Comparison of ENCODE assay signal across 8 mouse cellular contexts in the genomic region with DNA sequence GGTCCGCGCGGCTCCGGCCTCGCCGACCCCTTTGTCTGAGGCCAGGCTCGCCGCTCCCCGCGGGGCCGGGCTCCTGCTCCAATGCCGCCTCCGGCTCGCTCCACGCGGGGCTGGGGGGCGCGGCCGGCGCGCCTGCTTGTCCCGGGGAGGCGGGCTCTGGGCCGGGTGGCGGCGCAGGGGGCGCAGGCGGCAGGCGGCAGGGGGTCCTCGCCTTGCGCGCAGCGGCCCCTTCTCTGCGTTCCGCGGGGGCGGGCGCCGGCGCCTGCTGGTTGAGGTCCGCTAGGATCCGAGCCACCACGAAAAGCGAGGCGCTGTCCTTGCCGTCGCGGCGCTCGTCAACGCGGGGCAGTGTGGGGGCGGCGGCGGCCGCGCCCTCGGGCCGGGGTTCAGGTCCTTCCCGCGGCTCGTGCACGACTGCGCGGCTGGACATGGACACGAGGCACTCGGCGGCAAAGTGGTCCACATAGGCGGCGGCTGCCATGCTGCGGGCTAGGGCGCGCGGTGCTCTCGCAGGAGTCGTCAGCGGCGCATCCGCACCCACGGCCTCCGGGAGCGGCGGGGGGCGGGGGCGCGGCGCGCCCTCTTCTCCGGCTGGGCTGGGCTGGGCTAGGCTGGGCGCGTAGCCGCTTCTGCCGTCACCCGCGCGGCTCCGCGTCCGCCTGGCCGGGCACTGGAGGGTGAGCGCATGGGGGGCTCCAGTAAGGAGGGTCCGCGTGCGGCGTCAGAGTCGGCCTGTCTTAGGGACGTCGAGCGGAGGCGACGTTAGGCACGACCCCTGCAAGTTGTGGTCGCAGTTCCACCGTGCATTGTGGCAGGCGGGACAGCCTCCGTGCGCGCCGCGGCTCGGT. TPM values are rescaled to one million over a fixed set of nuclear protein-coding genes. Genes with fewer than 3 reads are reported as not detected.
DNase-seq lines count a peak whose midpoint lies in the region; ATAC-seq lines count a peak whose summit lies in the region.

No protein-coding gene starts in this region.

- under 1% methylated on average over 99 of the region's 121 CpGs for WGBS in heart, embryonic 14.5 days
- under 1% methylated on average over 118 of the region's 121 CpGs for WGBS in limb, embryonic 15.5 days
- WGBS in neural tube, embryonic 13.5 days, result under 1% methylated on average over 106 of the region's 121 CpGs

- H3K27me3 ChIP-seq in heart, embryonic 14.5 days (ENCODE audit: control insufficient read depth, insufficient read depth, low read length), result no peaks in the 10 kb centered on the region
- H3K27me3 ChIP-seq in limb, embryonic 15.5 days, result no peaks in the 10 kb centered on the region
- H3K27me3 ChIP-seq in neural tube, embryonic 13.5 days, result no peaks in the 10 kb centered on the region

- peak; percentile 28 for ATAC-seq in frontal cortex, adult (ENCODE audit: low TSS enrichment)
- ATAC-seq in heart, embryonic 14.5 days (ENCODE audit: insufficient number of reproducible peaks, insufficient read depth, low FRiP score, low read depth), result peak; percentile 36
- ATAC-seq in limb, embryonic 15.5 days (ENCODE audit: insufficient number of reproducible peaks, low FRiP score, low TSS enrichment, low read depth), result peak; percentile 57
- ATAC-seq in neural tube, embryonic 13.5 days (ENCODE audit: low read depth), result peak; percentile 68

- DNase-seq in frontal cortex, postnatal 36 days (ENCODE audit: low spot score in 2 of 2), result no peak
- peak; percentile 68 for DNase-seq in urinary bladder, postnatal 14 days (ENCODE audit: low spot score)
- no peak for DNase-seq in urinary bladder, postnatal 25 days (ENCODE audit: low spot score)
- DNase-seq in urinary bladder, postnatal 10 days (ENCODE audit: low spot score), result no peak

- H3K9ac ChIP-seq in heart, embryonic 14.5 days (ENCODE audit: low read length), result peak overlapping the region; percentile 93
- H3K9ac ChIP-seq in limb, embryonic 15.5 days, result peak overlapping the region; percentile 87
- H3K9ac ChIP-seq in neural tube, embryonic 13.5 days, result peak overlapping the region; percentile 98

- H3K36me3 ChIP-seq in heart, embryonic 14.5 days (ENCODE audit: control insufficient read depth, insufficient read depth, low read length), result no peaks in the 10 kb centered on the region
- H3K36me3 ChIP-seq in limb, embryonic 15.5 days, result no peaks in the 10 kb centered on the region
- H3K36me3 ChIP-seq in neural tube, embryonic 13.5 days, result no peaks in the 10 kb centered on the region

- H3K4me2 ChIP-seq in heart, embryonic 14.5 days (ENCODE audit: low read length), result peak overlapping the region; percentile 93
- peak overlapping the region; percentile 90 for H3K4me2 ChIP-seq in limb, embryonic 15.5 days
- peak overlapping the region; percentile 83 for H3K4me2 ChIP-seq in neural tube, embryonic 13.5 days

- peaks cover 18 to 32% of the 10 kb centered on the region in 2 experiments for H3K4me1 ChIP-seq in heart, embryonic 14.5 days (ENCODE audit: control insufficient read depth in 2 of 2, insufficient read depth in 2 of 2, low read length in 2 of 2)
- H3K4me1 ChIP-seq in limb, embryonic 15.5 days, result peaks cover 40% of the 10 kb centered on the region
- H3K4me1 ChIP-seq in neural tube, embryonic 13.5 days (replicated peaks), result peaks cover 38% of the 10 kb centered on the region

- H3K27ac ChIP-seq in heart, embryonic 14.5 days (replicated peaks in 1 of 2; ENCODE audit: control insufficient read depth in 1 of 2, insufficient read depth in 1 of 2, low read depth in 2 of 2, low read length in 2 of 2), result peak overlapping the region; percentile 96 to 100
- peak overlapping the region; percentile 95 for H3K27ac ChIP-seq in limb, embryonic 15.5 days
- peak overlapping the region; percentile 98 for H3K27ac ChIP-seq in neural tube, embryonic 13.5 days (replicated peaks)

- H3K9me3 ChIP-seq in heart, embryonic 14.5 days (ENCODE audit: control insufficient read depth, low read length), result no peaks in the 10 kb centered on the region
- H3K9me3 ChIP-seq in limb, embryonic 15.5 days, result no peaks in the 10 kb centered on the region
- H3K9me3 ChIP-seq in neural tube, embryonic 13.5 days, result no peaks in the 10 kb centered on the region

- peak overlapping the region; percentile 85 to 86 for H3K4me3 ChIP-seq in heart, embryonic 14.5 days (ENCODE audit: control insufficient read depth in 1 of 2, insufficient read depth in 1 of 2, low read depth in 1 of 2, low read length in 2 of 2)
- H3K4me3 ChIP-seq in limb, embryonic 15.5 days, result peak overlapping the region; percentile 83
- peak overlapping the region; percentile 98 for H3K4me3 ChIP-seq in neural tube, embryonic 13.5 days

RNA-seq across cellular contexts. Expression of gene Klf13, which starts 0.4 kb away (rescaled TPM):
- polyA plus RNA-seq in heart, embryonic 14.5 days (2014; fragmentation: Nextera tagmentation; extraction: Ambion mirVana), result 25.1 and 26.7 TPM in 2 replicates
- polyA plus RNA-seq in limb, embryonic 15.5 days (2015; fragmentation: Nextera tagmentation; extraction: Ambion mirVana), result 31.3 and 33.4 TPM in 2 replicates
- polyA plus RNA-seq in neural tube, embryonic 13.5 days (2015; fragmentation: Nextera tagmentation; extraction: Ambion mirVana), result 28.1 and 32.5 TPM in 2 replicates

RNA-seq across cellular contexts. Expression of gene E030018B13Rik, which starts 21.6 kb away (rescaled TPM):
- polyA plus RNA-seq in heart, embryonic 14.5 days (2014; fragmentation: Nextera tagmentation; extraction: Ambion mirVana), result not detected in 2 replicates
- not detected in 2 replicates for polyA plus RNA-seq in limb, embryonic 15.5 days (2015; fragmentation: Nextera tagmentation; extraction: Ambion mirVana)
- polyA plus RNA-seq in neural tube, embryonic 13.5 days (2015; fragmentation: Nextera tagmentation; extraction: Ambion mirVana), result 0.20 TPM in 1 of 2 replicates, not detected in the other
